Mouse (Mus musculus): ENCODE results near the gene Slc2a1.

Slc2a1 gene

DNA sequence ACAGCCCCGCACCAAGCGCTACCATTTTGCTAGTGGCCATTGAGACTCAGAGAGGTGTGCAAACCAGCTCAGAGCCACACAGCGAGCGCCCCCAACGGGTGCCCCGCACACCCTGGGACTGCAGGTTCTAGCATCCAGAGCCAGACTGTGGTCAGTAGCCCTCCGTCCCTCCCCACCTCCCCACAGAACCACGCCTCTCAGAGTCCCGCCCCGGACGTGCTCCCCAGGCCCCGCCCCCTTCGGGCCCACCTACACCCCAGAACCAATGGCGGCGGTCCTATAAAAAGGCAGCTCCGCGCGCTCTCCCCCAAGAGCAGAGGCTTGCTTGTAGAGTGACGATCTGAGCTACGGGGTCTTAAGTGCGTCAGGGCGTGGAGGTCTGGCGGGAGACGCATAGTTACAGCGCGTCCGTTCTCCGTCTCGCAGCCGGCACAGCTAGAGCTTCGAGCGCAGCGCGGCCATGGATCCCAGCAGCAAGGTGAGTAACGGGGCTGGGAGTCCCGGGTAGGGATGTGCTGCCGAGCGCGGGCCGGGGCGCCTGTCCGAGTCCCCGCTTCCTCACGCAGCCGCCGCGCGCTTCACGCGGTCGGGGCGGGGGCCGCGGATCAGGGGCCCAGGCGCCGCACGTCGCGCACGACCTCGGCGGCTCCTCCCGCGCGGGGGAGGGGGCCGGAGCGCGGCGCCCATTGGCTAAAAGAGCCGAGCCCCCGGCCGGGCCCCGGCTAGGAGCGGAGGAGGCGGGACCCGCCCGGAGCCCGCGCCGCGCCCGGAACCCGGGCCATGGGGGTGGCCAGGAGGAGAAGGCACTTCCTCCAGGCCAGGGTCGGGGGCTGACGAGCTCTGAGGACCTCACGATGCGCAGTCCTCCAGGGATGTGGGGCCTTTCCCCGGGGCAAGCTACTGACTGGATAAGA is at the start of gene Slc2a1:
Gene Slc2a1 (plus strand): TSS at position 217 of the 914 bp plus-strand sequence.
- Histone ChIP-seq H3K36me3 (ENCODE audit: insufficient read depth, low read length) (peaks cover 43% of the 10 kb centered on the region), H3K9me3 (ENCODE audit: low read length) (no peaks in the 10 kb centered on the region), H3K4me3 (replicated peaks; ENCODE audit: low read length) (peak within 1 kb of the TSS; percentile 97), H3K4me1 (replicated peaks; ENCODE audit: low read depth, low read length) (peaks cover 78% of the 10 kb centered on the region), H3K27me3 (ENCODE audit: insufficient read depth, low read length) (no peaks in the 10 kb centered on the region)
- peak; percentile 29 for TF ChIP-seq CTCF (conservative IDR thresholded peaks at IDR 0.05; ENCODE audit: low read length)
- no peak for TF ChIP-seq POU5F1 (IDR thresholded peaks at IDR 0.05; ENCODE audit: borderline replicate concordance, low read length)
- no peak for TF ChIP-seq NANOG (IDR thresholded peaks at IDR 0.05; ENCODE audit: borderline replicate concordance, low read length)

DNA sequence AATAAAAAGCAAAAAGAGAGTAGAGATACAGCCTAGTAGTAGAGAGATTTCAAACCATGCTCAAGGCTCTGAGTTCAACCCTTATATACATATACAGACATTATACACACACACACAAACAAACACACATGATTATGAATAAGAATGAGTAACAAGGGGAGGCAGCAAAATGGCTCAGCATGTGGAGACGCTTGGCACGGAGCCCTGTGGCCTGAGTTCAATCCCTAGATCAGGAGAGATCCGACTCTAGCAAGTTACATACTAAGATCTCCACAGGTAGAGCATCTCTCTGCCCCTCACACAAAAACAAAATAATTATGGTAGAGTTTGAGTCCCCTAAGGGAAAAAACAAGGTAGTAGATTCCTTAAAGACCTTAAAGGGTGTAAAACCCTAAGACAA is 41.7 kb upstream of the Slc2a1 start:
- peaks cover 20% of the 10 kb centered on the region for H3K36me3 ChIP-seq (ENCODE audit: insufficient read depth, low read length)
- H3K4me3 ChIP-seq (replicated peaks; ENCODE audit: low read length), result peak overlapping the region; percentile 80
- TF ChIP-seq NANOG (IDR thresholded peaks at IDR 0.05; ENCODE audit: borderline replicate concordance, low read length) (no peak), CTCF (conservative IDR thresholded peaks at IDR 0.05; ENCODE audit: low read length) (no peak), POU5F1 (IDR thresholded peaks at IDR 0.05; ENCODE audit: borderline replicate concordance, low read length) (no peak)
- H3K9me3 ChIP-seq (ENCODE audit: low read length), result no peaks in the 10 kb centered on the region
- H3K27me3 ChIP-seq (ENCODE audit: insufficient read depth, low read length), result no peaks in the 10 kb centered on the region
- H3K4me1 ChIP-seq (replicated peaks; ENCODE audit: low read depth, low read length), result peaks cover 52% of the 10 kb centered on the region

DNA sequence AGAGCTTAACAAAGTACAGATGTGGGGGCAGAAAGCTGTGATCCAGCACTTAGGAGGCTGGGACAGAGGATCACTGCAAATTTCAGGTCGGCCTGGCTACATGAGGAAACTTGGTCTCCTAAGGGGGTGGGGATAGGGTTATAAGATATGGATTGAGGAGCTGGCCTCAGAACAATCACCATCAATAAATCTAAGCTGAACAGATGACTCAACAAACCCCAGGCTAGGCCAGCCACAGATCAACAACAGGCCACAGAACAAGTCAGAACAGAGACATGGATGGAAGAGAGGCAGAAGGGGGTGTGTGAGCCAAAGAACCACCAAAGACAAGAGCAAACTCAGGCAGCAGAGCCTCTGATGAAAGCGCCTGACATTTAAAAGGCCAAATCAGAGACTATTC is 41.3 kb upstream of the Slc2a1 start:
- no peak for TF ChIP-seq CTCF (conservative IDR thresholded peaks at IDR 0.05; ENCODE audit: low read length)
- TF ChIP-seq POU5F1 (IDR thresholded peaks at IDR 0.05; ENCODE audit: borderline replicate concordance, low read length), result no peak
- TF ChIP-seq NANOG (IDR thresholded peaks at IDR 0.05; ENCODE audit: borderline replicate concordance, low read length), result no peak
- Histone ChIP-seq H3K36me3 (ENCODE audit: insufficient read depth, low read length) (peaks cover 20% of the 10 kb centered on the region), H3K27me3 (ENCODE audit: insufficient read depth, low read length) (no peaks in the 10 kb centered on the region), H3K4me1 (replicated peaks; ENCODE audit: low read depth, low read length) (peaks cover 52% of the 10 kb centered on the region), H3K9me3 (ENCODE audit: low read length) (no peaks in the 10 kb centered on the region), H3K4me3 (replicated peaks; ENCODE audit: low read length) (peak overlapping the region; percentile 80)

DNA sequence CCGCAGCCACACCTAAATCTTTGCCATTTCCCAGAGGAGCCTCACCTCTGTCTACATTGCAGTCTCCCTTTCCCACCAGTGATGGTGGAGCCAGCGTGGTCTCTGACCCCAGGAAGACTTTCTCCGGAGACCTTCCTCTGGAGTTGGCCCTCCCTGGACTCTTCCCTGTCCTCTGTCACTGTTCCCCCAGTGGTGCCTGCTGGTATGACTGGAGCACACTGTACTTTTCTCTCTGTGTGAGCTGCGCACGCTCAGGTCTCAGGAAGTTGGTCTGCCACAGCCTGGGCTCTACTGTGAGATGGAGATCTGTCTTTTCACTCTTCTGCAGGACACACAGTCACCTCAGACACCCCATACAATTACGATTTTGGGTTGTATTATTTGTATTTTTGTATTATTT is 39.6 kb upstream of the Slc2a1 start:
- peaks cover 10% of the 10 kb centered on the region for H3K36me3 ChIP-seq (ENCODE audit: insufficient read depth, low read length)
- H3K9me3 ChIP-seq (ENCODE audit: low read length), result no peaks in the 10 kb centered on the region
- H3K4me3 ChIP-seq (replicated peaks; ENCODE audit: low read length), result peak overlapping the region; percentile 80
- no peaks in the 10 kb centered on the region for H3K27me3 ChIP-seq (ENCODE audit: insufficient read depth, low read length)
- no peak for TF ChIP-seq NANOG (IDR thresholded peaks at IDR 0.05; ENCODE audit: borderline replicate concordance, low read length)
- TF ChIP-seq POU5F1 (IDR thresholded peaks at IDR 0.05; ENCODE audit: borderline replicate concordance, low read length), result no peak
- TF ChIP-seq CTCF (conservative IDR thresholded peaks at IDR 0.05; ENCODE audit: low read length), result peak; percentile 54
- peaks cover 61% of the 10 kb centered on the region for H3K4me1 ChIP-seq (replicated peaks; ENCODE audit: low read depth, low read length)

DNA sequence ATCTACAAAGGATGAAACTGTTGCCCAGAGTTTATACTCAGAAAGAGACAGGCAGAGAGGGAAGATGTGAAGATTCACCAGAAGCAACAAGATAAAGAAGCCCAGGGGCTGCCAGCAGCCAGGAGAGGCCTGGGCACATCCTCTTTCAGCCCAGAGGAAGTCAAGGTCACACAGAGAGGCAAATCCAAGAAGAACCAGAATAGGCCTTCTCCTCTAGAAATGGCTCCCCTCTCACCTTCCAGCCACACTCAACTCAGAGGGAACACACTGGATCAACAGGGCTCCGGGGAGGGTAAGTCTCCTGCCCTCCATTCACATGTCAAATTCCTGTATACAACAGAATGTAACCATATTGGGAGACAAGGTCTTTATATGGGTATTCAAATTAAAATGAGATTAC is 38.3 kb upstream of the Slc2a1 start:
- no peaks in the 10 kb centered on the region for H3K9me3 ChIP-seq (ENCODE audit: low read length)
- no peaks in the 10 kb centered on the region for H3K27me3 ChIP-seq (ENCODE audit: insufficient read depth, low read length)
- H3K36me3 ChIP-seq (ENCODE audit: insufficient read depth, low read length), result no peaks in the 10 kb centered on the region
- H3K4me1 ChIP-seq (replicated peaks; ENCODE audit: low read depth, low read length), result peaks cover 72% of the 10 kb centered on the region
- peak overlapping the region; percentile 80 for H3K4me3 ChIP-seq (replicated peaks; ENCODE audit: low read length)
- no peak for TF ChIP-seq CTCF (conservative IDR thresholded peaks at IDR 0.05; ENCODE audit: low read length)
- no peak for TF ChIP-seq POU5F1 (IDR thresholded peaks at IDR 0.05; ENCODE audit: borderline replicate concordance, low read length)
- no peak for TF ChIP-seq NANOG (IDR thresholded peaks at IDR 0.05; ENCODE audit: borderline replicate concordance, low read length)

DNA sequence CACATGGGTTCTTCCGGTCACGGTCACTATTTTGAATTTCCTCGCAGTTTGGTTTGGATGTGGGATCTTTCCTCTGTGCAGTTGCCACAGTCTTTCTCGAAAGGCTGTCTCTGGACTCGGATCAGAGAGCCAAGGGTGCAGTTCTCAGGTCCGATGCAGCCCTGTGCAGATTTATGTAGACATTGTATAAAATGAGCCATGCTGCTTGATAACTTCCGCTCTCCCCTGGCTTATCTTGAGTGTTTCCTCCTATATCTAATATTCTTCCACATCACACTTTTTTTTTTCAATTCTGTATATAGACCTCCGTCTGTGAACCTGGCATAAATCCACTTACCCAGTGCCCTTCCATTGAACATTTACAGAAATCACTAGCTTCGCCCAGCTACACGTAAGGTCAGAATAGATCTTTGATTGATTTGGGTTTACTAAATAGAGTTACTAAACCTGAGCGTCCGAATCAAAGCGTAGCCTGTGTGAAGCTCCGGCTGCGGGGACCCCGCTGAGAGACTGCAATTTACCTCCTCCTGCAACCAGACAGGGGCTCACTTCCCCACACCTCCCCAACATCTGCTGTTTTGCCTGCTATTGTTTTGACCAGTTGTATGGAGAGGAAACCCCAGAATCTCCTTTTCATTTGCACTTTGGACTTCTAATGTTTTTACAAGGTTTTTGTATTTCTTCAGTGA is 37.4 kb upstream of the Slc2a1 start:
- TF ChIP-seq POU5F1 (IDR thresholded peaks at IDR 0.05; ENCODE audit: borderline replicate concordance, low read length), result no peak
- TF ChIP-seq CTCF (conservative IDR thresholded peaks at IDR 0.05; ENCODE audit: low read length), result no peak
- TF ChIP-seq NANOG (IDR thresholded peaks at IDR 0.05; ENCODE audit: borderline replicate concordance, low read length), result no peak; the same call in 1 of the 2 replicates
- Histone ChIP-seq H3K9me3 (ENCODE audit: low read length) (no peaks in the 10 kb centered on the region), H3K4me3 (replicated peaks; ENCODE audit: low read length) (peak overlapping the region; percentile 80), H3K36me3 (ENCODE audit: insufficient read depth, low read length) (no peaks in the 10 kb centered on the region), H3K27me3 (ENCODE audit: insufficient read depth, low read length) (no peaks in the 10 kb centered on the region), H3K4me1 (replicated peaks; ENCODE audit: low read depth, low read length) (peaks cover 79% of the 10 kb centered on the region)

DNA sequence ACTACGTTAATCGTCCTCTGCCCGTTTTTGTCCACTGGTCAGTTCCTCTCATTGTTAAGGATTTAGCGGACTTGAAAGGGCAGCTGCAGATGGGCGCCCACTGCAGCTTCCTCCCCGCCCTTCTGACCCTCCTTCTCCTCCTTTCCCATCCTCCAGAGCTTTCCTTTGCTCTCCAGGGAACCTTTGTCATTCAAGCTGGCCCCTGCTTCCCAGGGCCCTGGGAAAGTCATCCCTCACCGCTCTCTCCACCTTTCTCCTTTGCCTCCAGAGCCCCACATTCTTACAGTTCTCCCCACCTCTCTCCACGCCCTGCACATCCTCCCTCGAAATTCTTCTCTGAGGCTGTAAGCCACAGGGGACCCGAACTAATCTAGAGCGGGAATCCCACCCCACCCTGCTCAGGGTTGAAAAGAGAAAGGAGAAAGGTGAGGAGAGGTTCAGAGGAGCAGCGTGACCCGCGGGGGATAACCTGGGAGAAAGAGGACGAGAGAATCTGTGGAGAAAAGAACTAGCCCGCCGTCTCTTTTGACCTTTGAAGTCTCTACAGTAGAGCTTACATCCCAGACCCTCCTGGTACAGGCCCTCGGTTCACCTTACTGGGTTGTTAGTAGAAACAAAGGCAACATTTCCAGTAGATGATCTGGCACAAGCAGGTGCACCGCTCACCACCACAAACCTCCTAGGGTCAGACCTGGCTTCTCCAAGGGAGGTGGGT is 36.7 kb upstream of the Slc2a1 start:
- H3K36me3 ChIP-seq (ENCODE audit: insufficient read depth, low read length), result no peaks in the 10 kb centered on the region
- peak overlapping the region; percentile 80 for H3K4me3 ChIP-seq (replicated peaks; ENCODE audit: low read length)
- TF ChIP-seq NANOG (IDR thresholded peaks at IDR 0.05; ENCODE audit: borderline replicate concordance, low read length) (peak; percentile 3), POU5F1 (IDR thresholded peaks at IDR 0.05; ENCODE audit: borderline replicate concordance, low read length) (peak; percentile 72; the same call in 1 of the 2 replicates), CTCF (conservative IDR thresholded peaks at IDR 0.05; ENCODE audit: low read length) (no peak)
- no peaks in the 10 kb centered on the region for H3K9me3 ChIP-seq (ENCODE audit: low read length)
- no peaks in the 10 kb centered on the region for H3K27me3 ChIP-seq (ENCODE audit: insufficient read depth, low read length)
- peaks cover 79% of the 10 kb centered on the region for H3K4me1 ChIP-seq (replicated peaks; ENCODE audit: low read depth, low read length)
